Mouse (Mus musculus) urinary bladder, postnatal 36 days (tissue): Measurements from ENCODE around the gene Prox2.

ENCODE experiments used
- DNase-seq, 2 experiments: peaks; one replicate each; pipeline ENCODE4 v3.0.0; 2022; ENCODE audit warnings: low spot score in 2 of 2, mixed read lengths in 1 of 2

The Prox2 gene

DNA sequence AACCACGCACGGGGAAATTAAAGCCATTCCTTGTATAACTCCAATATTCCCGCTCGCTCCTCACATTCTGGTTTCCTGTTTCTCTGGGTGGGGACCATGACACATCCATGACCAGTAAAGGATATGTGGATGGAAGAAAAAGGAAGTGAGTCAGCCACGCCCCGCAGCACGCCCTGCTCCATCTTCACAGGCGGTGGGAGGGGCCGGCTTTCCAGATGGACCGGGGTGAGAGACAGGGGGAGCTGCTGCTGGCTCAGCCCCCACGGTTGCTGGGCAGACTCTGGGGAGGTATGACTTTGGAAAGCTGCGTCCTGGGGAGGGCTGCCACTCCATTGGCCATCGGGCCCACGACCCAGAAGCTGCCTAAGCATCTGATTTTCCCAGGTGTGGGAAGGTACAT lies 16.5 kb downstream of the Prox2 start:
- DNase-seq = peak; percentile 30 to 38

- DNase-seq = peak; percentile 24 to 44
These were observed 18.3 kb downstream of the Prox2 start for GRCm38 (mm10) chr12:85092214-85092613.

GRCm38 (mm10) chr12:85091190-85091589 lies 19.4 kb downstream of the Prox2 start:
- DNase-seq = no peak

GRCm38 (mm10) chr12:85087845-85088244 lies 22.7 kb downstream of the Prox2 start:
- no peak for DNase-seq

DNA sequence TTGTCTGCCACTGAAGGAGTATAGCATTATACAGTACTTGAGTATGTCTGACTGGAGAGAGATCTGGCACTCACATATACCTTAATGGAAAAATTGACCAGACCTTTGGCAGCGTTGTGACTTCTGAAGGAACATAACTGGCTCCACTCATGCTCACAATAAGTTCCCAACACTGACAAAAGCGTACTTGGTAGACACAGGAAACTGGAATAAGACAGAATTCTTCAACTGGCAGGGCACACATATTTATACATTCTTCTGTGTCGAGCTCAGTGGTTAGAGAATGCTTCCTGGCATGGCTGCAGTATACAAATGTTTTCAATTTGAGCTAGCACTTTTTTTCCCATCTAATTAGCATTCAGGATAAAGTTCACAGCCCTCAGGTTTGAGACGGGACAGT lies 25.6 kb downstream of the Prox2 start:
- no peak for DNase-seq

DNA sequence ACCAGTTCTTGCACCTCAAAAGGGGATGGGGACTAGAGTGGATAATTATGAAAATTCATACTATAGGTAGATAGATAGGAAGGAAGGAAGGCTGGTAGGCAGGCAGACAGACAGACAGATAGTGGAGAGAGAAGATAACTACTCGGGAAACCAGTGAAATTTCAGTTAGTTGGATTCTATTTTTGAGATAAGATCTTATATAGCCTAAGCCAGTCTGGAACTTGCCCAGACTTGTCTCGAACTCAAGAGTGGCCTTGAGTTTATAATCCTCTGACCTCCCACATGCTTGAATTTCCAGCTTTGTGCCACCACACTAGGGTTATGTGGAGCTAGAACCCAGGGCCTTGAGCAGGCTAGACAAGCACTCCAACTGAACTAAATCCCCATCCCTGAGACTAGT lies 26.3 kb downstream of the Prox2 start:
- no peak for DNase-seq

- DNase-seq = no peak
These were observed 33.5 kb downstream of the Prox2 start for GRCm38 (mm10) chr12:85077100-85077499.

DNA sequence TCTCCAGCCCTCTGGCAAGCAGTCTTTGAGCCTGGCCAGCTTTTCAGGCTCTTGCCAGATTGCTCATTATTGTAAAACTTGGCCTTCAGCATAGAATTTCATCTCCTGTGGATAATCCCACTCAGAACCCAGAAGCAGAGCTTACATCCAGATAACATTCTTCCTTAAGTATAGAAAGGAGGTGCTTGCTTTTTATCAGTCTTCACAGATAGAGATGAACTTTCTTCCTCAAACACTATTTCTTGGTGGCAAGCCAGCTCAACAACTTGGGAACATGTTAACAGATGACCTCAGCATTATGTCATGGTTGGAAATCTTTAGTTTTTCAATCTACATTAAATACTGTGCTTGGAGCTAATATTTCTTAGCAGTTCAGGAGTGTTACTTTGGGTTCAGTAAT lies 39.5 kb downstream of the Prox2 start:
- DNase-seq = no peak

- DNase-seq = no peak
These were observed 59.3 kb downstream of the Prox2 start for GRCm38 (mm10) chr12:85051218-85051617.
